32 mouse cellular contexts compared by ENCODE assay signal in genomic region chr9:45308521-45308920, GRCm38 (mm10). TPM values are rescaled to one million over a fixed set of nuclear protein-coding genes. Genes with fewer than 3 reads are reported as not detected.
"Had no signal": no experiment of that assay in that cellular context is flagged by ENCODE, and none has a peak within 500 bp of the region (broad histone marks: within the 10 kb centered on the region; RNA-seq: fewer than 3 reads in every experiment).

No protein-coding gene starts in this region.

- H3K4me2 ChIP-seq: heart, embryonic 11.5 days; heart, embryonic 13.5 days; heart, embryonic 15.5 days; hindbrain, embryonic 12.5 days; hindbrain, embryonic 14.5 days; intestine, embryonic 15.5 days; limb, embryonic 12.5 days; liver, embryonic 11.5 days; liver, embryonic 13.5 days had no signal

- H3K27ac ChIP-seq: heart, adult 2 months; heart, embryonic 13.5 days; heart, embryonic 15.5 days; hindbrain, embryonic 10.5 days; hindbrain, embryonic 12.5 days; hindbrain, embryonic 14.5 days; intestine, embryonic 15.5 days; layer of hippocampus, adult 2 months; left cerebral cortex, adult 2 months; limb, embryonic 10.5 days; limb, embryonic 12.5 days; liver, embryonic 13.5 days had no signal

- ATAC-seq: hindbrain, embryonic 16.5 days; inflammation-experienced regulatory T-cells, adult 6 months; intestine, embryonic 15.5 days; intestine, postnatal 0 days had no signal

- H3K9me3 ChIP-seq: heart, embryonic 13.5 days; heart, embryonic 15.5 days; hindbrain, embryonic 10.5 days; hindbrain, embryonic 12.5 days; intestine, embryonic 15.5 days; limb, embryonic 10.5 days; limb, embryonic 12.5 days; liver, embryonic 13.5 days had no signal

- H3K9ac ChIP-seq: heart, embryonic 13.5 days; heart, embryonic 15.5 days; hindbrain, embryonic 12.5 days; hindbrain, embryonic 14.5 days; intestine, embryonic 15.5 days; limb, embryonic 12.5 days; liver, embryonic 13.5 days had no signal

- H3K36me3 ChIP-seq: heart, embryonic 13.5 days; heart, embryonic 15.5 days; hindbrain, embryonic 10.5 days; hindbrain, embryonic 12.5 days; intestine, embryonic 15.5 days; limb, embryonic 10.5 days; limb, embryonic 12.5 days; liver, embryonic 13.5 days had no signal

- H3K4me1 ChIP-seq: heart, embryonic 13.5 days; heart, embryonic 15.5 days; hindbrain, embryonic 10.5 days; hindbrain, embryonic 12.5 days; intestine, embryonic 15.5 days; limb, embryonic 10.5 days; limb, embryonic 12.5 days; liver, embryonic 13.5 days had no signal

- H3K27me3 ChIP-seq: intestine, embryonic 15.5 days; limb, embryonic 12.5 days; liver, embryonic 13.5 days had no signal

- H3K4me3 ChIP-seq: heart, adult 2 months; heart, embryonic 13.5 days; heart, embryonic 15.5 days; hindbrain, embryonic 10.5 days; hindbrain, embryonic 12.5 days; intestine, embryonic 15.5 days; layer of hippocampus, adult 2 months; left cerebral cortex, adult 2 months; limb, embryonic 10.5 days; limb, embryonic 12.5 days; liver, embryonic 13.5 days had no signal

- DNase-seq: gastrocnemius, postnatal 14 days; gastrocnemius, postnatal 36 days; heart, adult 11 months; heart, adult 2 months; heart, postnatal 14 days; heart, postnatal 4 days; kidney, adult 18-20 months; kidney, adult 8-10 months; kidney, postnatal 10 days; kidney, postnatal 25 days; kidney, postnatal 4 days; liver; liver, embryonic 13.5 days had no signal

RNA-seq across cellular contexts. Expression of gene Tmprss13, which starts 10.4 kb away (rescaled TPM):
- total RNA-seq: layer of hippocampus, adult 2 months; layer of hippocampus, postnatal 10 days; layer of hippocampus, postnatal 25 days; left cerebral cortex, adult 2 months; left cerebral cortex, postnatal 14 days; left cerebral cortex, postnatal 36 days had no signal
- polyA plus RNA-seq: heart, embryonic 13.5 days; hindbrain, embryonic 14.5 days; liver, embryonic 13.5 days had no signal
